In the genomic region with DNA sequence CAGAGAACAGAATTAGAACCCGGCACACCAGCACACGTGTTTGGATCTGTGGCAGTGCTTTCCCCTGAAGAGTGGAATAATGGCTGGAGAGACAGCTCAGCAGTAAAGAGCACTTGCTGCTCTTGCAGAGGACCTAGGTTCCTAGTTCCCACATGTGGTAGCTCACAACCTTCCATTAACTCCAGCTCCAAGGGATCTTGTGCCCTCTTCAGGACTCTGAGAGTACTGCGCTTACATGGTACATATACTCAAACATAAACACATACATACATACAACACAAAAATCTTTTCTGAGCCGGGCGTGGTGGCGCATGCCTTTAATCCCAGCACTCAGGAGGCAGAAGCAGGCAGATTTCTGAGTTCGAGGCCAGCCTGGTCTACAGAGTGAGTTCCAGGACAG, we compare ENCODE assay signal across 20 mouse cellular contexts. TPM values are rescaled to one million over a fixed set of nuclear protein-coding genes. Genes with fewer than 3 reads are reported as not detected.
DNase-seq lines count a peak whose midpoint lies in the region; ATAC-seq and TF ChIP-seq lines count a peak whose summit lies in the region.
"Had no signal": no experiment of that assay in that cellular context is flagged by ENCODE, and none has a peak within 500 bp of the region (broad histone marks: within the 10 kb centered on the region; RNA-seq: fewer than 3 reads in every experiment).

No protein-coding gene starts in this region.

- H3K27ac ChIP-seq in intestine, postnatal 0 days (ENCODE audit: low read depth, low read length), result no peak overlapping the region
- H3K27ac ChIP-seq in intestine, embryonic 16.5 days (ENCODE audit: low read length), result no peak overlapping the region
- H3K27ac ChIP-seq in midbrain, postnatal 0 days (ENCODE audit: low read depth, low read length), result no peak overlapping the region
- no peak overlapping the region for H3K27ac ChIP-seq in midbrain, embryonic 15.5 days
- H3K27ac ChIP-seq: heart, embryonic 10.5 days; hindbrain, embryonic 14.5 days; neural tube, embryonic 13.5 days had no signal

- peak; percentile 43; the same call in 1 of the 2 replicates for TF ChIP-seq CTCF in intestine, postnatal 0 days (IDR thresholded peaks at IDR 0.05; ENCODE audit: low read depth)
- TF ChIP-seq CTCF in midbrain, postnatal 0 days (IDR thresholded peaks at IDR 0.05), result 0 out of 2 replicates have a peak, but pooled peaks have one; percentile 1

- H3K9me3 ChIP-seq in intestine, postnatal 0 days (ENCODE audit: control insufficient read depth), result peaks cover 3% of the 10 kb centered on the region
- H3K9me3 ChIP-seq in intestine, embryonic 16.5 days (ENCODE audit: control insufficient read depth, low read length), result peaks cover 6% of the 10 kb centered on the region; the same call in 1 of the 2 replicates
- no peaks in the 10 kb centered on the region for H3K9me3 ChIP-seq in midbrain, postnatal 0 days (ENCODE audit: low read length)
- no peaks in the 10 kb centered on the region for H3K9me3 ChIP-seq in midbrain, embryonic 15.5 days
- H3K9me3 ChIP-seq: heart, embryonic 10.5 days; neural tube, embryonic 13.5 days had no signal

- no peak for ATAC-seq in intestine, postnatal 0 days
- ATAC-seq in intestine, embryonic 16.5 days, result no peak
- no peak for ATAC-seq in midbrain, postnatal 0 days (ENCODE audit: low FRiP score)
- no peak for ATAC-seq in midbrain, embryonic 15.5 days (replicated peaks)
- 0 out of 2 replicates have a peak, but pooled peaks have one; percentile 55 for ATAC-seq in erythroblast, adult 5-6 weeks (replicated peaks; ENCODE audit: low FRiP score, poor library complexity, severe bottlenecking)

- 98% methylated on average over 7 of the region's 7 CpGs for WGBS in intestine, postnatal 0 days
- WGBS in intestine, embryonic 16.5 days, result 96% methylated on average over 7 of the region's 7 CpGs
- 95% methylated on average over 7 of the region's 7 CpGs for WGBS in midbrain, postnatal 0 days
- 93% methylated on average over 7 of the region's 7 CpGs for WGBS in midbrain, embryonic 15.5 days

- H3K36me3 ChIP-seq in intestine, postnatal 0 days (ENCODE audit: control insufficient read depth, insufficient read depth), result no peaks in the 10 kb centered on the region
- no peaks in the 10 kb centered on the region for H3K36me3 ChIP-seq in intestine, embryonic 16.5 days (ENCODE audit: control insufficient read depth, insufficient read depth, low read length)
- H3K36me3 ChIP-seq in midbrain, postnatal 0 days (ENCODE audit: insufficient read depth, low read length), result no peaks in the 10 kb centered on the region
- H3K36me3 ChIP-seq in midbrain, embryonic 15.5 days (replicated peaks), result no peaks in the 10 kb centered on the region
- H3K36me3 ChIP-seq: heart, embryonic 10.5 days; neural tube, embryonic 13.5 days had no signal

- no peaks in the 10 kb centered on the region for H3K4me1 ChIP-seq in intestine, postnatal 0 days (replicated peaks; ENCODE audit: control insufficient read depth, insufficient read depth, low read length)
- no peaks in the 10 kb centered on the region for H3K4me1 ChIP-seq in intestine, embryonic 16.5 days (ENCODE audit: control insufficient read depth, insufficient read depth, low read length)
- no peaks in the 10 kb centered on the region for H3K4me1 ChIP-seq in midbrain, postnatal 0 days (ENCODE audit: insufficient read depth, low read length)
- H3K4me1 ChIP-seq in midbrain, embryonic 15.5 days, result no peaks in the 10 kb centered on the region
- H3K4me1 ChIP-seq: heart, embryonic 10.5 days; neural tube, embryonic 13.5 days had no signal

- no peak overlapping the region for H3K9ac ChIP-seq in intestine, postnatal 0 days (ENCODE audit: low read depth, low read length)
- H3K9ac ChIP-seq in intestine, embryonic 16.5 days (ENCODE audit: low read depth, low read length), result no peak overlapping the region
- H3K9ac ChIP-seq in midbrain, postnatal 0 days (replicated peaks; ENCODE audit: low read length, poor library complexity, severe bottlenecking), result no peak overlapping the region
- no peak overlapping the region for H3K9ac ChIP-seq in midbrain, embryonic 15.5 days
- H3K9ac ChIP-seq: hindbrain, embryonic 14.5 days; neural tube, embryonic 13.5 days had no signal

- no peak overlapping the region for H3K4me2 ChIP-seq in intestine, postnatal 0 days (replicated peaks; ENCODE audit: low read depth)
- H3K4me2 ChIP-seq in intestine, embryonic 16.5 days (ENCODE audit: low read depth, low read length), result no peak overlapping the region
- H3K4me2 ChIP-seq in midbrain, postnatal 0 days (ENCODE audit: low read depth, low read length, poor library complexity, severe bottlenecking), result no peak overlapping the region
- H3K4me2 ChIP-seq in midbrain, embryonic 15.5 days, result no peak overlapping the region
- H3K4me2 ChIP-seq: hindbrain, embryonic 14.5 days; neural tube, embryonic 13.5 days had no signal

- H3K4me3 ChIP-seq in intestine, postnatal 0 days (ENCODE audit: low read depth, low read length), result no peak overlapping the region
- no peak overlapping the region for H3K4me3 ChIP-seq in intestine, embryonic 16.5 days (ENCODE audit: low read length)
- no peak overlapping the region for H3K4me3 ChIP-seq in midbrain, postnatal 0 days (ENCODE audit: low read depth, low read length)
- no peak overlapping the region for H3K4me3 ChIP-seq in midbrain, embryonic 15.5 days
- H3K4me3 ChIP-seq: heart, embryonic 10.5 days; neural tube, embryonic 13.5 days had no signal

- H3K27me3 ChIP-seq in intestine, postnatal 0 days (replicated peaks; ENCODE audit: control insufficient read depth, insufficient read depth, low read length), result peaks cover 2% of the 10 kb centered on the region
- no peaks in the 10 kb centered on the region for H3K27me3 ChIP-seq in intestine, embryonic 16.5 days (replicated peaks; ENCODE audit: control insufficient read depth, insufficient read depth, low read length)
- H3K27me3 ChIP-seq in midbrain, postnatal 0 days (ENCODE audit: insufficient read depth, low read length), result no peaks in the 10 kb centered on the region
- H3K27me3 ChIP-seq in midbrain, embryonic 15.5 days (replicated peaks), result no peaks in the 10 kb centered on the region
- H3K27me3 ChIP-seq: neural tube, embryonic 13.5 days had no signal

- DNase-seq in midbrain, postnatal 0 days (ENCODE audit: low spot score), result no peak
- no peak for DNase-seq in right cerebral cortex, postnatal 36 days (ENCODE audit: low spot score in 2 of 2)
- no peak for DNase-seq in retina, postnatal 1 day
- DNase-seq: cerebellum, postnatal 10 days; gastrocnemius, postnatal 14 days; heart, postnatal 10 days; kidney, adult 18-20 months; kidney, postnatal 25 days; layer of hippocampus, adult 9-11 months; liver; lung, postnatal 14 days; right cerebral cortex, postnatal 4 days; thymus, adult 18-20 months had no signal

RNA-seq across cellular contexts. Expression of a gene that starts 26.2 kb away (rescaled TPM):
- 277 and 284 TPM in 2 replicates for polyA plus RNA-seq in intestine, postnatal 0 days (2015; fragmentation: Nextera tagmentation; extraction: Ambion mirVana)
- polyA plus RNA-seq in intestine, embryonic 16.5 days (2015; fragmentation: Nextera tagmentation; extraction: Ambion mirVana), result 30.0 and 42.5 TPM in 2 replicates
- 106 and 137 TPM in 2 replicates for total RNA-seq in midbrain, postnatal 0 days (2014; rRNA removed)
- polyA plus RNA-seq in midbrain, postnatal 0 days (2015; fragmentation: Nextera tagmentation; extraction: Ambion mirVana), result 91.7 and 96.8 TPM in 2 replicates
- 73.4 and 77.7 TPM in 2 replicates for polyA plus RNA-seq in midbrain, embryonic 15.5 days (2015; fragmentation: Nextera tagmentation; extraction: Ambion mirVana)
- 3.3 and 5.8 TPM in 2 replicates for total RNA-seq in erythroblast, adult 5-6 weeks (2015; ENCODE audit: low replicate concordance)
- total RNA-seq in erythroblast, adult 5-6 weeks (2017; ENCODE audit: low replicate concordance), result 2.6 and 3.2 TPM in 2 replicates

RNA-seq across cellular contexts. Expression of a gene that starts 34.3 kb away (rescaled TPM):
- polyA plus RNA-seq in intestine, postnatal 0 days (2015; fragmentation: Nextera tagmentation; extraction: Ambion mirVana), result 141 and 148 TPM in 2 replicates
- 252 and 268 TPM in 2 replicates for polyA plus RNA-seq in intestine, embryonic 16.5 days (2015; fragmentation: Nextera tagmentation; extraction: Ambion mirVana)
- total RNA-seq in midbrain, postnatal 0 days (2014; rRNA removed), result 219 and 237 TPM in 2 replicates
- polyA plus RNA-seq in midbrain, postnatal 0 days (2015; fragmentation: Nextera tagmentation; extraction: Ambion mirVana), result 439 and 462 TPM in 2 replicates
- 419 and 432 TPM in 2 replicates for polyA plus RNA-seq in midbrain, embryonic 15.5 days (2015; fragmentation: Nextera tagmentation; extraction: Ambion mirVana)
- total RNA-seq in erythroblast, adult 5-6 weeks (2015; ENCODE audit: low replicate concordance), result 4.8 and 17.3 TPM in 2 replicates
- total RNA-seq in erythroblast, adult 5-6 weeks (2017; ENCODE audit: low replicate concordance), result 44.9 and 46.9 TPM in 2 replicates

RNA-seq across cellular contexts. Expression of a gene that starts 47.0 kb away (rescaled TPM):
- 1,208 and 1,296 TPM in 2 replicates for polyA plus RNA-seq in intestine, postnatal 0 days (2015; fragmentation: Nextera tagmentation; extraction: Ambion mirVana)
- 288 and 325 TPM in 2 replicates for polyA plus RNA-seq in intestine, embryonic 16.5 days (2015; fragmentation: Nextera tagmentation; extraction: Ambion mirVana)
- 89.2 and 104 TPM in 2 replicates for total RNA-seq in midbrain, postnatal 0 days (2014; rRNA removed)
- 126 and 131 TPM in 2 replicates for polyA plus RNA-seq in midbrain, postnatal 0 days (2015; fragmentation: Nextera tagmentation; extraction: Ambion mirVana)
- polyA plus RNA-seq in midbrain, embryonic 15.5 days (2015; fragmentation: Nextera tagmentation; extraction: Ambion mirVana), result 83.9 and 92.7 TPM in 2 replicates
- total RNA-seq in erythroblast, adult 5-6 weeks (2015; ENCODE audit: low replicate concordance), result 17.7 and 24.9 TPM in 2 replicates
- total RNA-seq in erythroblast, adult 5-6 weeks (2017; ENCODE audit: low replicate concordance), result 3.3 and 10.0 TPM in 2 replicates
